Mouse (Mus musculus): ENCODE measurements around the gene Wasf2. TPM values are rescaled to one million over a fixed set of nuclear protein-coding genes. Genes with fewer than 3 reads are reported as not detected.

Gene Wasf2
- polyA plus RNA-seq, 1 experiment, result 50.3 TPM

DNA sequence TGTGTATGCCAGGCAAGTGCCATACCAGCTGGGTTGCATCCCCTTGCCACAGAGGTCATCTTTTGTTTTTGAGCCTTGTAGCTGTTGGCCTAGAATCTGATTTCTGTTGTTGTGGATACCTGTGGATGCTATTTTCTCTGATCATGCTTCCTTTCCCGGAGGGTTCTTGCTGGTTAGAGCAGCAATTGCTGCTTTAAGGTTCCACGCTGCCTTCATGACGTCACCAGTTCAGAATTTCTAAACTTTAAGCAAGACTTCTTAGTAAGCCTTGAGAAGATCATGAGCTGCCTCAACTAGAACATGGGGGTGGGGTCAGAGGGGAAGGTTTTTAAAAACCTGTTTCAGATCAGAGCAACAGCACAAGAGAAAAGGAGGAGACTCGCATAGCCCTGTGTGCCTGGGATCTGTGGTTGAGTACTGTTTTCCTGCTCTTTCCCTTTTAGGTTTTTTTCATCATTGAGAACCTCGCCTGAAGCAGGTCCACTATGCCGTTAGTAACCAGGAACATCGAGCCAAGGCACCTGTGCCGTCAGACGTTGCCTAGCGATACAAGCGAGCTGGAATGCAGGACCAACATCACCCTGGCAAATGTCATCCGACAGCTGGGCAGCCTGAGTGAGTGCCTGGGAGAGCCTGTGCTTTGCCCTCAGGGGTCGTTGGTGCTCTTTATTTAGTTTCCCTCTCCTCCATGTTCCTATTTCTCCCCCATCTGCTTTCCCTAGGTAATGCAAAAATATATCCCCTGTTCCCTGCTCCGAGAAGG lies 45.9 kb downstream of the Wasf2 start:
- TF ChIP-seq GATA1 (IDR thresholded peaks at IDR 0.05; ENCODE audit: low read length), result no peak

DNA sequence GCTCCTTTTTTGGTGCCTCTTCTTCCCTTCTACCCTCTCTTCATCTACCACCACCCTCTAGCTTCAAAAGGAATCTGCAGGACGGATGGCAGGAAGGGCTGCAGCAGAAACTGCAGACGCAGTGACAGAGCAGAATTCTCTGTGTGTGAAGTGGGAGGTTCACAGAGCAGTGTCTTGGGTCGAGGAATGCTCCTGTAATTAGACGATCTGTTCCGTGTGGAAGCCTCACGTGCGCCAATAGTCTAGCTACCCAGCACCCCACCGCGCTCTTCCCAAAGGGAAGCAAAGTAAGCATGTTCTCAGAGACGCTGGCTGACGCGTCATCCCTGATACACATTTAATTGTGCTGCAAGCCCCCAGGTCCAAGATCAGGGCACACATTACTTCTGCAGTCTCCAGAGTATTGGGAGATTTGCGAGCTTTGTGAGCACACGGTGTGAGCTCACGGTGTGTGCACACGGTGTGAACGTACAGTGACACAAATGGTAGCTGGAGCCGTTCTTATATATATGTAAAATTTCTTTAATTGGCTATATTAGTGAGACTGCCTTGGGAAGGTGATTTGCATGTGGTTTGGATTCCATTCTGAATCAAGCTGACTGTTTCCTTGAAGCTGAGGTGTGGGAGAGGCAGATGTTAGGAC lies 46.6 kb downstream of the Wasf2 start:
- no peak for TF ChIP-seq GATA1 (IDR thresholded peaks at IDR 0.05; ENCODE audit: low read length)

- TF ChIP-seq GATA1 (IDR thresholded peaks at IDR 0.05; ENCODE audit: low read length), result no peak
Observed at GRCm38 (mm10) chr4:133178305-133178704, 48.0 kb downstream of the Wasf2 start.

- TF ChIP-seq GATA1 (IDR thresholded peaks at IDR 0.05; ENCODE audit: low read length), result no peak
Observed at GRCm38 (mm10) chr4:133179258-133179657, 49.0 kb downstream of the Wasf2 start.

GRCm38 (mm10) chr4:133182439-133183033 lies 52.2 kb downstream of the Wasf2 start:
- TF ChIP-seq GATA1 (IDR thresholded peaks at IDR 0.05; ENCODE audit: low read length), result no peak

DNA sequence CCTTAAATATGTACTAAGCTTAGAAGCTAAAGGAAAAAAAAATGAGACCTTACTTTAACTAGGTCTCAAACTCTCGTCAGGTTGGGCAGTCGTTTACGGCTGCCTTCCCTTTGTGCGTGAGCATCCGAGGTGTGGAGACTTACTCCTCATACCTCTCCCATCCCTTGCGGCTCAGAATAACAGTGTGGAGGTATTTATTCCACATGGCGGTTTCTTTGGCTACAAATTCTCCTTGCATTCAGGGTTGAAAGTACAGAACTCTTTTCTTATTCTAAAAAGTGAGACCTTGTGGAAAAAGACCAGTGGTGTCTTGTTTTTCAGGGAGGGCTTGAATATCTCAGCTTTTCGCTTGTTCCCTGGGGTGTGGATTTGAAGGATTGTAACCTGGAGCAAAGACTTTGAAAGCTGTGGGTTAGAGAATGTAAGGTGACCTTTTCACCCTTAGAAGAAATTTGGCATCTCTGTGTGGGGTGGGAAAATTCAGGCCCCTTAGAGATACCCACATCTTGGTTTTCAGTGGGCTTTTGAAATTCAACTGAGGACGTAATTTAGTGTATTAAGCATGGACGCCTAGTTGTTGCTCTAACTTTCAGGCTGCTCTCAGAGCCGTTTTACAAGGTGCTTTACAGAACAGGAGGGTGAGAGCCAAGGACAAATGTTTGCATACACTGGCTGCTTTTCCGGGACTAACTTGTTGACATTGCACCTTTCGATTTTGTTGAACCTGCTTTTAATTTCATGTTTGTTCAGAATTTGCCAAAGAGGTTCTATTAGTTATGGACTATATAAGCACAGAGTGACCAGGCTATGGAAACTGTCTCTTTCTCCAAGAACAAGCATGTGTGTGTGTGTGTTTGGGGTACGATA lies 54.0 kb downstream of the Wasf2 start:
- TF ChIP-seq GATA1 (IDR thresholded peaks at IDR 0.05; ENCODE audit: low read length), result no peak

DNA sequence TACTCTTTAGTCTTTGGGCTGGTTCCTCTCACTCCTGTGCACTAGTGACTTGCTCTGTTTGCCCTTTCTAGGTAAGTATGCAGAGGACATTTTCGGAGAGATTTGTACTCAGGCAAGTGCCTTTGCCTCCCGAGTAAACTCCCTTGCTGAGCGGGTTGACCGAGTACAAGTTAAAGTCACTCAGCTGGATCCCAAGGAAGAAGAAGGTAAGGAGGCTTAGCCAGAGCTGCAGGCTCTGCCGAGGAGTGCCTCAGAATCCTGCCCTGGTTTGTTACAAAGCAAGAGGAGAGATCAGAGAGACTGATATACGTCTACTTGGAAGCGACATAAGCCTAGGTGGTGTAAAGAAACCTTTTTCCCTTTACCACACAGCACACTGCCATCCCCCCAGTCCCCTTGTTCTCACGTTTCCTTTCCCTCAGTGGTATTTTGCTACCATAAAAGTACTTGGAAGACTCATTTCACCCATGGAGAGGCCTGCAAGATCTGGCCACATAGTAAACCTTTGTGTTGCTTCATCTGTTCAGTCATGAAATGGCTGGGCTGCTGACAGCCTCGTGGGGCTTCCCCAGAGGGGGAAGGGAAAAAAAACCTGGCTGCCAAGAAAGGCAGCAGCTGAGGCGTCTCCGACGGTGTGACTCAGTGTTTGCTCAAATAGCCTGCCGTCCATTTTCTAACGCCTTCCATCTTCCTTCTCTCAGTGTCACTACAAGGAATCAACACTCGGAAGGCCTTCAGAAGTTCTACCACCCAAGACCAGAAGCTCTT lies 54.8 kb downstream of the Wasf2 start:
- no peak for TF ChIP-seq GATA1 (IDR thresholded peaks at IDR 0.05; ENCODE audit: low read length)

DNA sequence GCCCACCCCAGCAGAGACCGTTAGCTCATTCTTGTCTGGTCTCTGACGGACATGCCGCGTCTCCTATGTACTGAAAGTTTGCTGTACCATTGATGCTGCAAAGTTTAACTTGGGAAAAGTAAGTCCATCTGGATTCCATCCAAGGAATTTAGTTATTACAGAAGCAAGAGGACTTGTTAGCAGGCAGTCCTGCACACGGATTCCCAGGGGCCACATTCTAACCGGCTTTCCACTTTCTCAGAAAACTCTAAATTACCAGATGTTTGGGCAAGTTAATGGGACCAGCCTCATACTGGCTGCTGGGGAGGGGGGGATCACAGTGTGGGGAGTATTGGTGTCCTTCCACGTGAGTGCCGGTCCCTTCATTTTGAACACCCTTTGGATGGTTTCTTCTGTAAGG lies 55.6 kb downstream of the Wasf2 start:
- no peak for TF ChIP-seq GATA1 (IDR thresholded peaks at IDR 0.05; ENCODE audit: low read length)

GRCm38 (mm10) chr4:133186856-133187255 lies 56.6 kb downstream of the Wasf2 start:
- no peak for TF ChIP-seq GATA1 (IDR thresholded peaks at IDR 0.05; ENCODE audit: low read length)

DNA sequence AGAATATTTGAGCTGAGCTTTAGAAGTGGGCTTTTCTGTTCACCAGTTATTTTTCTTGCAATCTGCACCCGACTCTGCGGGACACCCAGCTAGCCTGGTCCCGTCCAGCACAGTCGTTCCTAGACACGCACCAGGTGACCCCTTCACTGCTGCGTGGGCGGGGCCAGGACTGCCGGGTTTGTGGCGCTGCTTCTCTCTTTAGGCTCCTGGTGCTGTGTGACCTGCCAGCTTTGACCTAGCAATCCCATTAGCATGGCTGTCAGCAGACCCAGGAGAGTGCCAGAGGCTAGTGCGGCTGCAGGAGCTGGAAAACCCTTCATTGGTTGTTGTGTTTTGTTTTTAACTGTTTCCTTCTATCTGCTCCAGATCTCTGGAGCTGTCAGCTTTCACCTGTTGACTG lies 59.1 kb downstream of the Wasf2 start:
- TF ChIP-seq GATA1 (IDR thresholded peaks at IDR 0.05; ENCODE audit: low read length), result no peak

- TF ChIP-seq GATA1 (IDR thresholded peaks at IDR 0.05; ENCODE audit: low read length), result no peak
Observed at GRCm38 (mm10) chr4:133194482-133194881, 64.2 kb downstream of the Wasf2 start.

- TF ChIP-seq GATA1 (IDR thresholded peaks at IDR 0.05; ENCODE audit: low read length), result no peak
Observed at GRCm38 (mm10) chr4:133195014-133195413, 64.7 kb downstream of the Wasf2 start.

- no peak for TF ChIP-seq GATA1 (IDR thresholded peaks at IDR 0.05; ENCODE audit: low read length)
Observed at GRCm38 (mm10) chr4:133196136-133196535, 65.8 kb downstream of the Wasf2 start.

- no peak for TF ChIP-seq GATA1 (IDR thresholded peaks at IDR 0.05; ENCODE audit: low read length)
Observed at GRCm38 (mm10) chr4:133196852-133197251, 66.5 kb downstream of the Wasf2 start.

- TF ChIP-seq GATA1 (IDR thresholded peaks at IDR 0.05; ENCODE audit: low read length), result no peak
Observed at GRCm38 (mm10) chr4:133197355-133197754, 67.0 kb downstream of the Wasf2 start.

All from G1E-ER4 (cell line).